Mouse (Mus musculus) thymus, postnatal 14 days (tissue): ENCODE results near the gene Cfl2.
"Not testable (repeated sequence)": the region's sequence is repeated elsewhere in the genome, so short reads cannot be mapped to it uniquely, and the experiment has no call there.

Source experiments
- DNase-seq: peaks from one replicate; pipeline ENCODE4 v3.0.0; 2021

The Cfl2 gene

GRCm38 (mm10) chr12:54862606-54863535, at the start of gene Cfl2:
Gene Cfl2, minus strand, starts transcription at chr12:54862877.
- DNase-seq = peak; percentile 81

GRCm38 (mm10) chr12:54910387-54910786, 47.7 kb upstream of the Cfl2 start:
- no peak for DNase-seq

DNA sequence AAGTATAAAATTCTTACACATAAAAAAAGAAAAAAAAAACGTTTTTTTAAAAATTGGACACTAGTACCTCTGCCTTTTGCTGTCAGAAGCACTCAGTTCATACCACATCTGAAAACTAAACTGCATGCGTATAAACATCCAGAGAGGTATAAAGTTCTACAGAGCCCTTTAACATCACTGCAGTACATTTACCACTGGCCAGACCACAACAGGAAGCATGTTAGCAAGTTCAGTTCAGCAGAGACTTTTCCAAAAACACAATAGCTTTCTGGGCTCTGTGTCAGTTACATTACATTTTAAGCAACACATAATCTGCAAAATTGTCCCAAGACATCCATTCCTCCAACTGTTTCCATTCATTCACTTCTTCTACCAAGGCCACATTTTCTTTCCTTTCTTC, 29.9 kb upstream of the Cfl2 start:
- DNase-seq = not testable (repeated sequence)

GRCm38 (mm10) chr12:54890426-54890825, 27.7 kb upstream of the Cfl2 start:
- DNase-seq = no peak

DNA sequence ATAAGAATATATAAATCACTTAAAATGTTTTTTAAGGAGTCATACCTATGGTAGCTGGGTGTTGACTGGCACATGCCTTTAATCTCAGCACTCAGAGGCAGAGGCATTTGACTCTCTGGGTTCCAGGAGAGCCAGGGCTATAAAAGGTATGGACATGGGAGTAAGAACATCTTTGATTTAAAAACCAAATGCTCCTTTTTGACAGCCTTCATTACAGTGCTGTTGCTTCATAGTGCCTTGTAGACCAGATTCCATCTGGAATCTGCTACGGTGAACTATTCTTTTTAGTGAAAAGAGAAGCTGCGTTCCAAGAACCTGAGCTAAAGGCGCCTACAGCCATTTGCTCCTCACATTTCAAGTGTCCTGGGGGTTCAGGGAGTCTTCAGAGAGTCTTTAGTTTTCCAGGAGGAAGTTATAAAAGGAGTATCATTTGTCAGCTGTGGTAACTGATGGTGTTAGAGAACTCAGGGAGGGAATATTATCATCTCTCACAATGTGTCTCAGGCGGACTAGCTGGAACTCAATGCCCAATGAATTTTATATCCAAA, 25.0 kb upstream of the Cfl2 start:
- DNase-seq = no peak

GRCm38 (mm10) chr12:54879630-54880029, 17.0 kb upstream of the Cfl2 start:
- DNase-seq = peak; percentile 68

DNA sequence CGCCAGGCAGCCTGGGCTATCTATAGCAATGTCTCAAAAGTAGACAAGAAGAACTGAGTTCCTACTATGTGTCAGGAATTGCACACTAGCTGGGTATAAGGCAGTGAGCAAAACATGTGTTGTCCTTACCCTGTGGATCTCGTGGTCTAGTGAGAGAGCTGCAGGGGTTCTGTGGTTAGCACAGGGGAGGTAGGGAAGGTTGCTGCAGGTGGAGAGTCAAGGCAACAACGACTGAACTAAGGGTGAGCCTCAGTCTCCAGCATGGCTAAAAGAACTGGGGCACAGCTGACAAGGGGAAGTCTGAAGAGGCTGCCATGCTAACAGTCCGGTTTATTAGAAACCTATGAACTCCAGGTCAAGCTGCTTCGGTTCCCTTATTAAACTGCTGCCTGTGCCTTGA, 16.5 kb upstream of the Cfl2 start:
- DNase-seq = peak; percentile 55

DNA sequence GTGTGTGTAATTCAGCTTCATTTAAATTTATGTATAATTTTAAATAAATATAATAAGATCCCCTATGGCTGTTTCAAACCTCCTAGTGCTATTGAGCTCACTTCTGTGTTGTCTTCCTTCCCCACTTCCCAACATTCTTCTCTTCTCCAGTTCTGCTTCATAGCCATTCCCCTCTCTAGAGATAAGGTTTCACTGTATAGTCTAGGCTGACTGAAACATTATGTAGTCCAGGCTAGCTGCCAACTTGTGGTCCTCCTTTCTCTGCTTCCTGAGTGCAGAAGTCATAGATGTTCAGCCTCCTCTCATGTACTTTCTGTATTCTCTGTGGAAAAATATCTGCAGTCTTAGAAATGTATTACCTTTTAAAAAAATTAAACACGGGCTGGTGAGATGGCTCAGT, 15.2 kb upstream of the Cfl2 start:
- DNase-seq = no peak

DNA sequence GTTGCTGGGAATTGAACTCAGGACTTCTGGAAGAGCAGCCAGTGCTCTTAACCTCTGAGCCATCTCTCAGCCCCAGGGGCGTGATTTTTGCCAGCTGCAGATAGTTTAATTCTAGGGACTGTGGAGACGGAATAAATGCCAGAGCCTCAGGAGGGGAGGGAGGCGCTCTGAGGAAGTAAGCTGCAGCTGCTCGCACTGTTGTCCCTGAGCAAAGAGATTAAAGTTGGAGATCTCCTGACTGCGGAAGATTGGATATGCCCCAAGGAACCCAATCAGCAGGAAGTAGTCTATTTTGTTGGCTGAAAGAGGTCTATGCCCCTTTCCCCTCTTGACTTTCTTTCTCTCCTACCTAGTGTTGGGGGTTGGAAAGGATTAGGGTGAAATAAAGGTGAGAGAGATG, 14.2 kb upstream of the Cfl2 start:
- DNase-seq = no peak

DNA sequence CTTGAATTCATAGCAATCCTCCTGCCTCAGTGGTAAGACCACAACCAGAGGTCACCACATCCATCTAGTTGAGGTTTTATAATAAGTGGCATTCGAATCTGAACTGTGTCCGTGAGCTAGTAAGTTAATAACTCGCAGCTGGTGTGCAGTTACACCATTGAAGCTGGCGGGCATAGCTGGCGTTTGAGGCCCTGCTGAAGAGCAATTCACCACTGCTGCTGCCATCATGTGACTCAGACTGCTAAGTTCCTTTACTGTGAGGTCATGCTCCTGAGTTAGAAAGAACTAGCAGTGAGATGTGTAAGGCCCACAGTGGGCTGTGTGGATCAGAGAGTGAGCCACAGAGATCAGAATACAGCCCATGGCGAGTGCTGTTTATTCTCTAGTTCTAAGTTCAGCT, 12.0 kb upstream of the Cfl2 start:
- no peak for DNase-seq

DNA sequence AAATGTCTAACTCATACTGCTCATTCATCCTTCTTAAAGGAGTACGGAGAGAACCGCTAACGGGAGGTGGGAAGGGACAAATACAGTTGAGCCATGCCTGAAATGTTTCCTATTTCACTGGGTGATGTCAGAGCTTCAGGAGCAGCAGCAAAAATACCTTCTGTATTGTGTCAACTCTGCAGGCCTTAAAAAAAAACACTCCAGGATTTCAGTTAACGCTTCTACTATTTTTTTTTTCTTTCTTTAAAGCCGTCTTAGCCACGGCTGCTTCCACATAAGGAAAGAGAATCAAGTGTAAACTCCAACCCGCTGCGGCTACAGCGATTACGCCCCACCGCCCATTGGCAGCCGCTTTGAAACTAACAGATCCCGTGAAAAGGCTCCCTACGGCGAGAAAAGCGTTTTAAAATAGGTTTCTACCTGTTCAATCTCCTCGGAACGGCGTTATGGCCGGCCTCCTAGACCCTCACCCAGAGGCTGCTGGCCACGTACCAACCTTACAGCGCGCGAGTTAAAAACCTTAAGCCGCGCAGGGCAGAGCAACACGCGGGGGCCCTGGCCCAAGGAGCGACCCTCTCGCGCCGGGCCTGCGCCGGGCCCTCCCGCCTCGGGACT, 579 bp downstream of the Cfl2 start:
- peak; percentile 17 for DNase-seq

- no peak for DNase-seq
These were observed 3.1 kb downstream of the Cfl2 start for GRCm38 (mm10) chr12:54859531-54859930.

DNA sequence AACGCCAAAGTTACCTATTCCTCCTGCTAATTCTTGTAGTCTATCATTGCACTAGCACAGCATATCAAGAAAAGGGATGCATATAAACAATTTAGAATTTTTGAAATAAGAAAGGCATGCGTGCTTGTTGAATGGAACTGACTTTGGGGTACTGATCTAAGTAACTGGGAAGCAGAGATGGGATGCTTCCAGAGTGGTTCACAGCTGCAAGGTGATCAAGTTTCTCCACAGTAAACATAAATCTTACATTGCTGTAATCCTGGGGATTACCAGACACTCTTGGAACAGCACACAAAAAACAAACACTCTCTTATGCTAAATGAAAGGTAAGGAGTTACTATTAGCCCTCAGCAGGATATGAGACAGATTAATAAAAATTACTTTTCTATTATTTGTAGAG, 12.1 kb downstream of the Cfl2 start:
- no peak for DNase-seq

GRCm38 (mm10) chr12:54844415-54844814, 18.3 kb downstream of the Cfl2 start:
- DNase-seq = no peak

GRCm38 (mm10) chr12:54841576-54841975, 21.1 kb downstream of the Cfl2 start:
- DNase-seq = no peak

GRCm38 (mm10) chr12:54839815-54840214, 22.9 kb downstream of the Cfl2 start:
- DNase-seq = no peak

DNA sequence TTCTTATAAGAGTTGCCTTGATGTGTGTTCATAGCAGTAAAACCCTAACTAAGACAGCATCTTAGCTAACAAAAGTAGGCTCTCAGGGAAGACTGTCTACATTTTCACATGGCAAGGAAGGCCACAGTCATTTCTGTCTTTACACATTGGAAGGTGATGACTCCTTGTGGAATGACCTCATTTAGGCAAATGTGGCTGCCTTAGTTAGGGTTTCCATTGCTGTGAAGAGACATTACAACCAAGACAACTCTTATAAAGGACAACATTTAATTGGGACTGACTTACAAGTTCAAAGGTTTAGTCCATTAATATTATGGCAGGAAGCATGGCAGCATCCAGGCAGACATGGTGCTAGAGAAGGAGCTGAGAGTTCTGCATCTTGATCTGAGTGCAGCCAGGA, 23.7 kb downstream of the Cfl2 start:
- DNase-seq = no peak

DNA sequence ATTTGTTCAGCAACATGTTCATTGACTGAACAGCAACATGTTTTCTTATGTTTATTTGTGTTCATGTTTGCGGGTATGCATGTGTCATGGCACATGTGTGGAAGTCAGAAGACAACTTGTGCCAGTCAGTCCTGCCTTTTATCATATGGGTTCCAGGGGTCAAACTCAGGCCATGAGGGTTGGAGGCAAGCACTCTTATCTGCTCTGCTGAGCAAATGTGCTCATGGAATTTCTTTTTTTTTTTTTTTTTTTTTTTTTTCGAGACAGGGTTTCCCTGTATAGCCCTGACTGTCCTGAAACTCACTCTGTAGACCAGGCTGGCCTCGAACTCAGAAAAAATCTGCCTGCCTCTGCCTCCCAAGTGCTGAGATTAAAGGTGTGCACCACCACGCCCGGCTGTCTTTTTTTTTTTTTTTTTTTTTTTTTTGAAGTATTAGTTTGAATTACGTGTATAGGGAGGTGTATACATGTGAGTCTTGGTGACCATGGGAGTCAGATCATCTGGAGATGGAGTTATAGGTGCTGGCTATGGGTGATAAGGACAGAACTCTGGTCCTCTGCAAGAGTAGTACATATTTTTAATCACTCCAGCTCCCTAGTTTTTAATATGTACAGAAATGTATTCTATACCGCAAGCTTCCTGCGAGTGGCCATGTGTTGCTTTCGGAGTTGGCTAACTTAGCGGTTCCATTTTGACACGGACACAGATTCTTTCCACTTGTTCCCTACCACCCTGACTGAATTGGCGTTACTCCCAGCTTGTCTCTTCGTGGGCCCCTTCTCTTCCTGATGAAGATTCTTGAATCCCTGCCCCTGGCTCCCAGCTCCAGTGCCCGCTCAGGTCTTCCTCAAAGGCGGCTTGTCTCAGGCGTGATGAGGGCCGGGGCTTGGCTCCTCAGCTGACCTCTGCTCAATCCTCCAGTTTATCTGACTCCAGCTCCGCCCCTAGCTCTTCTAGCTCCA, 26.8 kb downstream of the Cfl2 start:
- no peak for DNase-seq

DNA sequence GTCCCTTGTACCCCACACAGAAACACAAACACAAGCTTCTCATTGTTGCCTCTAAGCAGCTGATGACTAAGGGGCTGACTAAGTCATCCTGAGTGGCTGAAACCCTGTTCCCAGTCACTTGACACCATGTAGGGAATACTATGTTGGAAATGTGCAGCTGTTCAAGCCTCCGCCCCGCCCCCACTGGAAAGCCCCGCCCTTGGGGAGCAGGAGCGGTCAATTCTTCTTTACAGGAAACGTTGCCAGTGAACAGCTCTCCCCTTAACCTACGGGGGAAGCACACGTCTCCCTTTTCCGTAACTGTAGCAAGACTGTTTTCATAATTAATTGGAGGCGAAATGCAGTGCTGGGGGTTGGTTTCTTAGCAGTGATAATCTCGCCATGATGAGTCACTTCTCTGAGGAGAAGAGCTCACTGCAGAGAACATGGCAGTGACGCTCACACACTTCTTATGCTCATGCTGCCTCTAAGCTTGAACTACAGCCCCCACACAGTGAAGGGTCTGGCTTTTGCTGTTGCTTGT, 27.7 kb downstream of the Cfl2 start:
- peak; percentile 58 for DNase-seq

DNA sequence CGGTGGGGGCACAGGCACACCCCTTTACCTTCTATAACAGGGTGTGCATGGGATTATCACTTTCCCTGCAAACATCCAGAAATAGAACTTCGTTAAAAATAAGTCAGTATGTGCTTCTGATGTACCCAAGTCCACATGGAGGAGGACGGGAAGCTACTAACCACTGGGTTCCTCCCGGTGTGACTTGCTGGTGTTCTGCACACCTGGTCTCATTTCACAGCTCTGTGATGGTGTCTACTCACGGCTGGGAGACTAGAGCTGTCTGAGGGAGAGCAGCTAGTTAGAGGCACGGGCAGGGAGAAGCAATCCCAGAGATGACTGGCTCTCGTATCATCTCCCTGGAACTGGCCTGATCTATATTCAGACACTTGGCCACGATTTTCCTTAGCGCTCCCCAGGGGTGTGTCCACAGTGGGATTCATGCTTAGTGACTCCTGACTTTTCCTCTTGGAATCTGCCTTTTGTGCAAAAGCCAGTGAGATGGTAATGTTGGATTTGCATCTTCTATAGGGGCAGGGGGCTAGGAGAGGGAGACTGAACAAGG, 28.7 kb downstream of the Cfl2 start:
- peak; percentile 24 for DNase-seq

GRCm38 (mm10) chr12:54831927-54832326, 30.8 kb downstream of the Cfl2 start:
- not testable (repeated sequence) for DNase-seq

DNA sequence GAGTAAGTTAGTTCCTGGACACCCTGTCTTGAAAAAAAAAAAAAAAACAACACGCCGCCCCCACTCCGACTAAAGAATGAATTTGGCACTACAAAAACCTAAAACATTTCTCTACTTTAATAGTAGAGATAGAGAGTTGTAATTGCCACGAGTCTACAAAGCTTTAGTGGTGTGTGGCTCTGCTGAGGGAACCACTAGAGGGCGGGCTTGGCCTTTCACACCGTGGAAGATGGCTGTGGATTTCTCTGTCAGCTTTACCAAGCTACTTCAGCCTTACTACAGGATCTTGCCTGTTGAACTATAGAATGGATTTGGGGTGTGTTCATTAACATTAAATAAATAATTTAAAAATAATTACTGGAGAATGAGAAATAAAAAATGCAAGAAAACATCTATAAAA, 32.1 kb downstream of the Cfl2 start:
- DNase-seq = peak; percentile 84
